Mouse (Mus musculus): Measurements from ENCODE around the gene Dop1b.

- TF ChIP-seq POLR2A (IDR thresholded peaks at IDR 0.05; ENCODE audit: borderline replicate concordance, extremely low read depth, insufficient read depth, insufficient read length, poor library complexity, severe bottlenecking) (no peak), CTCF (IDR thresholded peaks at IDR 0.05; ENCODE audit: borderline replicate concordance, extremely low read depth, insufficient read depth, insufficient read length) (no peak)
Measured at GRCm38 (mm10) chr16:93676376-93676775, 35.3 kb upstream of the Dop1b start.
